Mouse (Mus musculus) ES-Bruce4 (cell line): ENCODE measurements around the gene Bahcc1.

ENCODE experiments used
- CTCF ChIP-seq: IDR thresholded peaks from one replicate; pipeline ENCODE4 v1.8.1; 2011; ENCODE audit warnings: low read depth, low read length
- EP300 ChIP-seq: IDR thresholded peaks from 2 replicates; pipeline ENCODE4 v1.6.1; 2011; ENCODE audit warnings: low read depth, low read length; ENCODE audit not compliant: insufficient read depth
- POLR2A ChIP-seq: IDR thresholded peaks from one replicate; pipeline ENCODE4 v1.8.1; 2011; ENCODE audit warnings: low read length; ENCODE audit not compliant: insufficient read depth

- TF ChIP-seq EP300 (no peak), CTCF (no peak), POLR2A (no peak)
Measured at GRCm38 (mm10) chr11:120206069-120206668, 26.6 kb upstream of the Bahcc1 start.
